Mouse (Mus musculus) heart, embryonic 11.5 days (tissue): ENCODE measurements at regions not wholly inside any gene's neighbourhood (a gene's known extent, or its start where the extent isn't known, plus 50 kb on each side); places are given as distances from the start of the nearest gene placed in this dataset.

Source experiments
- ATAC-seq: fragments of 200-750 bp; cut with Nextera tagmentation; replicated peaks from 2 replicates; pipeline ENCODE4 v1.8.0; 2017; ENCODE audit warnings: moderate library complexity; ENCODE audit not compliant: insufficient number of reproducible peaks, low FRiP score, low TSS enrichment
- H3K27ac ChIP-seq: fragments of 300-500 bp; sonication (generic); 2 replicates; pipeline ENCODE4 v1.5.1; 2014; ENCODE audit warnings: mild to moderate bottlenecking, low read depth, low read length
- H3K27me3 ChIP-seq: fragments of 300-500 bp; sonication (generic); 2 replicates; pipeline ENCODE4 v1.6.1; 2014; ENCODE audit warnings: mild to moderate bottlenecking, low read length, mixed read lengths; ENCODE audit not compliant: control insufficient read depth, insufficient read depth
- H3K36me3 ChIP-seq: fragments of 300-500 bp; sonication (generic); 2 replicates; pipeline ENCODE4 v1.6.1; 2014; ENCODE audit warnings: mild to moderate bottlenecking, low read length, moderate library complexity, mixed read lengths; ENCODE audit not compliant: control insufficient read depth, insufficient read depth
- H3K4me1 ChIP-seq: fragments of 300-500 bp; sonication (generic); 2 replicates; pipeline ENCODE4 v1.6.1; 2014; ENCODE audit warnings: low read length; ENCODE audit not compliant: control insufficient read depth, insufficient read depth
- H3K4me2 ChIP-seq: fragments of 300-500 bp; sonication (generic); 2 replicates; pipeline ENCODE4 v1.6.1; 2014; ENCODE audit warnings: mild to moderate bottlenecking, moderate library complexity
- H3K4me3 ChIP-seq: fragments of 300-500 bp; sonication (generic); 2 replicates; pipeline ENCODE4 v1.5.1; 2014; ENCODE audit warnings: low read depth, low read length
- H3K9ac ChIP-seq: fragments of 300-500 bp; sonication (generic); 2 replicates; pipeline ENCODE4 v1.6.1; 2014; ENCODE audit warnings: mild to moderate bottlenecking, low read depth, low read length, moderate library complexity
- H3K9me3 ChIP-seq: fragments of 300-500 bp; sonication (generic); replicated peaks from 2 replicates; pipeline ENCODE4 v1.6.1; 2016; ENCODE audit warnings: low read length; ENCODE audit not compliant: control insufficient read depth
- WGBS: fragments of 180-500 bp; shearing (Covaris S2); extraction: QIAGEN DNeasy Blood & Tissue Kit; methylation state at CpG from one replicate; pipeline ENCODE4 v1.1.7; 2014; ENCODE audit not compliant: insufficient replicate concordance; 5-methylcytosine and 5-hydroxymethylcytosine counted together

DNA sequence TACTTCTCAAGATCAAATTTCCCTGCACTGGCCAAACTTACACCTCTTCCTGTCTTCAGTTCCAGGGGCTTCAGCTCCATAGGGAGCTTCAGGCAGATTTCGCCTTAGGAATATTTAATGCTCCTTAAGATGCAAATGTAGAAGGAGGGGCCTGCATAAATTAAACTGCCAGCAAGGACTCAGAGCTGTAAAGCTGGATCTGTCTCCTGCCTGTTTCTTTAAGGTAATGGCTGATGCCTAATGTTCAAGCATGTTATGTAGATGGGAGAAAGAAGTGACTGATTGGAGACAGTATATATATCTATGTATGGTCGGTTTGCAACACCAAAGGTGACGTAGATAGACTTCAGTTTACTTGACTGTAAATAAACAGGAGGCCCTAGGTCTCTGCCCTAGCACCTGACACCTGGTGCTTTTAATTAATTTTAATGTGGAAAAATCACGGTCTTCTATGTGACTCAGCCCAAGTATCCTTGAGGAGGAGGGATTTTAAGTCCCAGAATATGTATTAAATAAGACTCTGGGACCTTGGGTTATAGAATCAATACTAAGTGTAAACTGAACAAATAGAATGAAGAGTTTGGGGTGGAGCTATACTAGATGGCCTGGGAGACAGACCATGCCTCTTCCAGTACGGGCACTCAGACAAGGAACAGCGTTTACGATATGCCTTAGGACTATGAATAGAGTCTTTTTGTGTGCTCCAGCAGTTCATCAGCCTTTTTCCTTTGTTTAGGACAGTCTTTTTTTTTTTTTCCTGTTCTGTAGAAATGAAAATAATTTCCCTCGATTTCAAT is 651.7 kb upstream of the Lmcd1 start:
- Histone ChIP-seq H3K36me3 (no peaks in the 10 kb centered on the region), H3K9ac (no peak overlapping the region), H3K9me3 (no peaks in the 10 kb centered on the region), H3K4me1 (no peaks in the 10 kb centered on the region), H3K4me2 (no peak overlapping the region), H3K27ac (no peak overlapping the region), H3K4me3 (no peak overlapping the region), H3K27me3 (no peaks in the 10 kb centered on the region)
- 61% methylated on average over 8 of the region's 8 CpGs for WGBS
- ATAC-seq, result no peak

GRCm38 (mm10) chr6:111622481-111623139 is 650.9 kb upstream of the Lmcd1 start:
- Histone ChIP-seq H3K4me1 (no peaks in the 10 kb centered on the region), H3K27ac (no peak overlapping the region), H3K4me2 (no peak overlapping the region), H3K9me3 (no peaks in the 10 kb centered on the region), H3K27me3 (no peaks in the 10 kb centered on the region), H3K9ac (no peak overlapping the region), H3K4me3 (no peak overlapping the region), H3K36me3 (no peaks in the 10 kb centered on the region)
- WGBS, result 70% methylated on average over 7 of the region's 7 CpGs
- no peak for ATAC-seq

- H3K9ac ChIP-seq, result no peak overlapping the region
- ATAC-seq, result no peak
- no peak overlapping the region for H3K27ac ChIP-seq
- no peaks in the 10 kb centered on the region for H3K36me3 ChIP-seq
- 78% methylated on average over 4 of the region's 4 CpGs for WGBS
- H3K9me3 ChIP-seq, result no peaks in the 10 kb centered on the region
- no peaks in the 10 kb centered on the region for H3K27me3 ChIP-seq
- H3K4me2 ChIP-seq, result no peak overlapping the region
- H3K4me1 ChIP-seq, result no peaks in the 10 kb centered on the region
- H3K4me3 ChIP-seq, result no peak overlapping the region
Measured at GRCm38 (mm10) chr6:111623140-111623497, 650.4 kb upstream of the Lmcd1 start.

GRCm38 (mm10) chr6:111625501-111625900 is 648.1 kb upstream of the Lmcd1 start:
- Histone ChIP-seq H3K4me2 (no peak overlapping the region), H3K36me3 (no peaks in the 10 kb centered on the region), H3K4me3 (no peak overlapping the region), H3K27ac (no peak overlapping the region), H3K27me3 (no peaks in the 10 kb centered on the region), H3K4me1 (no peaks in the 10 kb centered on the region), H3K9me3 (no peaks in the 10 kb centered on the region), H3K9ac (no peak overlapping the region)
- ATAC-seq, result no peak

- H3K9ac ChIP-seq, result no peak overlapping the region
- no peak overlapping the region for H3K27ac ChIP-seq
- H3K9me3 ChIP-seq, result no peaks in the 10 kb centered on the region
- ATAC-seq, result no peak
- no peaks in the 10 kb centered on the region for H3K36me3 ChIP-seq
- no peaks in the 10 kb centered on the region for H3K27me3 ChIP-seq
- H3K4me2 ChIP-seq, result no peak overlapping the region
- 88% methylated on average over 3 of the region's 3 CpGs for WGBS
- no peaks in the 10 kb centered on the region for H3K4me1 ChIP-seq
- no peak overlapping the region for H3K4me3 ChIP-seq
Measured at GRCm38 (mm10) chr6:111652736-111653135, 620.8 kb upstream of the Lmcd1 start.

GRCm38 (mm10) chr6:111659957-111660356 is 613.6 kb upstream of the Lmcd1 start:
- H3K4me2 ChIP-seq, result no peak overlapping the region
- H3K27ac ChIP-seq, result no peak overlapping the region
- ATAC-seq, result no peak
- H3K9me3 ChIP-seq, result no peaks in the 10 kb centered on the region
- no peaks in the 10 kb centered on the region for H3K36me3 ChIP-seq
- 67% methylated on average over 2 of the region's 2 CpGs for WGBS
- no peaks in the 10 kb centered on the region for H3K4me1 ChIP-seq
- no peaks in the 10 kb centered on the region for H3K27me3 ChIP-seq
- no peak overlapping the region for H3K9ac ChIP-seq
- no peak overlapping the region for H3K4me3 ChIP-seq

DNA sequence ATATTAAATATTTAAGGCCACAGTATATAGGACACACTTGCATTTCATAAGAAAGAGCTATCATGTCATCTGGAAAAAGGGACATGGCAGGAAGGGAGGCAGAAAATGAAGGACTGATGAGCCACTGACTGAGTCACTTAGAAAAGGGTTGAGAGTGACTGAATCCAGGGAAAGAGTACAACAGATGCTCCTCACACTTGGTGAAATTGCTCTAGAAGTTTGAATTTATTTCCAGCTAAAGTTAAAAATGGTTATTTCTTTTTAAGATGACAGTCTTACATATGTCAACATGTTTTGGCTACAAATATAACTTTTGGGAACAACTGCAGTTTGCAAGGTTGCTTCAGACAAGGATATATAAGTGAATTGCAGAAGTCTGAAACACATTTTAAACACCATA is 609.0 kb upstream of the Lmcd1 start:
- no peak overlapping the region for H3K27ac ChIP-seq
- no peaks in the 10 kb centered on the region for H3K27me3 ChIP-seq
- no peak overlapping the region for H3K4me3 ChIP-seq
- no peaks in the 10 kb centered on the region for H3K36me3 ChIP-seq
- H3K9ac ChIP-seq, result no peak overlapping the region
- H3K9me3 ChIP-seq, result no peaks in the 10 kb centered on the region
- no peak for ATAC-seq
- no peaks in the 10 kb centered on the region for H3K4me1 ChIP-seq
- no peak overlapping the region for H3K4me2 ChIP-seq

DNA sequence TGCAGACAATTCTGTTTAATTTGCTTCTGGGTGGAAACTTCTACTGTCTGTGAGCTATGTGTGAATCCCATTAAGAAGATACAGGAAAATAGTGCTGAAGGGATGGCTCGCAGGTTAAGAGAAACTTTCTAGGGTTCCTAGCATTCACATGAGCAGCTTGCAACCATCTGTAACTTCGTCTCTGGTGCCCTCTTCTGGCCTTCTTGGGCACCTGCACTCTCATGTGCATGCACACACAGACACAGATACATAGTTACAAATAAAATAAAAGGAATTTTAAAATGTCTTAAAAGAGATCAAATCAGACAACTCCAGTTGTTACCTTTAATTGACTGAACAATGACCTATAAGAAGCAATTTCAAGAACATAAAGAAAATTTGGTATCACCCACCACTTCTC is 588.6 kb upstream of the Lmcd1 start:
- H3K9ac ChIP-seq, result no peak overlapping the region
- no peak overlapping the region for H3K27ac ChIP-seq
- no peak for ATAC-seq
- H3K36me3 ChIP-seq, result no peaks in the 10 kb centered on the region
- WGBS, result 56% methylated on average over 2 of the region's 2 CpGs
- no peaks in the 10 kb centered on the region; the same call in 1 of the 2 replicates for H3K9me3 ChIP-seq
- no peak overlapping the region for H3K4me3 ChIP-seq
- no peak overlapping the region for H3K4me2 ChIP-seq
- no peaks in the 10 kb centered on the region for H3K27me3 ChIP-seq
- no peaks in the 10 kb centered on the region for H3K4me1 ChIP-seq

- Histone ChIP-seq H3K4me1 (no peaks in the 10 kb centered on the region), H3K27ac (no peak overlapping the region), H3K4me2 (no peak overlapping the region), H3K9ac (no peak overlapping the region), H3K27me3 (no peaks in the 10 kb centered on the region), H3K36me3 (no peaks in the 10 kb centered on the region), H3K4me3 (no peak overlapping the region), H3K9me3 (no peaks in the 10 kb centered on the region)
- ATAC-seq, result no peak
- 86% methylated on average over 1 of the region's 1 CpGs for WGBS
Measured at GRCm38 (mm10) chr6:111702864-111703263, 570.7 kb upstream of the Lmcd1 start.
